Mouse (Mus musculus) lung, adult 2 months (tissue): ENCODE results near the gene Gsto1. TPM values are rescaled to one million over a fixed set of nuclear protein-coding genes. Genes with fewer than 3 reads are reported as not detected.
A peak's percentile ranks its signal among the peaks of the same experiment; 100 is the strongest.

Experiments used
- DNase-seq: peaks from one replicate; pipeline ENCODE4 v3.0.0; 2022
- H3K4me1 ChIP-seq: fragments of 200-500 bp; 2 replicates; pipeline ENCODE4 v1.6.1; 2011; ENCODE audit warnings: low read length; ENCODE audit not compliant: control insufficient read depth, insufficient read depth
- H3K4me3 ChIP-seq: fragments of 200-500 bp; replicated peaks from 2 replicates; pipeline ENCODE3; 2011; ENCODE audit warnings: low read depth, mild to moderate bottlenecking, control low read depth, low read length; ENCODE audit errors: extremely low read depth
- CTCF ChIP-seq: fragments of 200-500 bp; IDR thresholded peaks from 2 replicates; pipeline ENCODE4 v1.5.1; 2011; ENCODE audit warnings: mild to moderate bottlenecking, low read length, control low read depth; ENCODE audit not compliant: insufficient read depth
- POLR2A ChIP-seq: fragments of 200-500 bp; IDR thresholded peaks from 2 replicates; pipeline ENCODE4 v1.6.1; 2011; ENCODE audit warnings: low read depth, mild to moderate bottlenecking, control low read depth, low read length, borderline replicate concordance; ENCODE audit errors: extremely low read depth
- WGBS: fragments of 180-500 bp; shearing (Covaris S2); methylation state at CpG from one replicate; pipeline ENCODE4 v1.1.7; 2018; 5-methylcytosine and 5-hydroxymethylcytosine counted together
- polyA plus RNA-seq: library from polyadenylated mRNA; depleted of rRNA; stranded (reverse); fragments of >200 nt; gene quantifications from 2 replicates; pipeline ENCODE4 v1.2.3, GENCODE M21; 2012

Gsto1 gene
- polyA plus RNA-seq, 1 experiment = 155 TPM

DNA sequence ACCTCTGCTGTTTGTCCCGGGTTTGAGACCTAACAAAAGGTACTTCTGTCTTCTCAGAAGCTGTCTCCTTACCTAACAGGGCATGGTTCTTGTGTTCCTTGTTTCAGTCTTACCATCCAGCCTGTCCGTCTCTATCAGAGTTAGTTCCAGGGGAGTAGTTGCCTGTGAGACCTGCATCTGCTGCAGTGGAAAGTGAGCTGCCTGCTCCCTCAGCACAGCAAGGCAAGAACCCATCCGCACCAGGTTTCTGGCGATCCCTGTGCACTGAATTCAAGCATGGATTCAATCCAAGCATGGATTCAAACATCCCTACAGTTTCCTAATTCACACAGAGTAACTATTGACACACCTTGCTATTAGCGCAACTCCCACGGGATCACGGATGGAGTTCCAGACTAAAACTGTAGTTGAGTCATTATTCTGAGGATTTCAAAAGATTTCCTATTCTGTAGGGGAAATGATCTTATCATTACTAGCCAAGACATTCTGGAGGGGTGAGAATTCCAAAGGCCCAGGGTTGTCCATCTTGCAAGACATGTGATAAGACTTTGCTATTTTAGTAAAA, 15.4 kb downstream of the Gsto1 start:
- 64% methylated on average over 7 of the region's 7 CpGs for WGBS
- DNase-seq = no peak
- no peak for TF ChIP-seq POLR2A
- TF ChIP-seq CTCF = no peak
- Histone ChIP-seq H3K4me3 (no peak overlapping the region), H3K4me1 (no peaks in the 10 kb centered on the region; the same call in 1 of the 2 replicates)

DNA sequence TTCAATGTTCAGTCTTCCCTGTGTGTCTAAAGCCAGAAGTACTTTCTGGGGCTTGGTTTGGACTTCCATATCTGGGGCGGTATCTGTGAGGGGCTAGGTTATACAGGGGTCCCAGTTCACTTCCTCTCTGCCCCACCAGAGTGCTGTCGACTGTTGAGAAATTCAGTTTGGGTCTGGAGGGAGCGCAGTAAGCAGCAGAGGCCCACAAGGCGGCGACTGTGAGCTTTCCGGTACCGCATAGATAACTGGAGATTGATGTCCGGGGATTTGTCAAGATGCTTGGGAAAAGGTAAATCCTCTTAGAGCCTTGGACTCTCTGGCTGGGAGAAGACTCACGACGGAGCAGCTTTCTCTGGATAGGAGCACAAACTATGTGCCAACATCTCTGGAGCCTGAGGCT, 16.7 kb downstream of the Gsto1 start:
- H3K4me3 ChIP-seq = no peak overlapping the region
- no peak for DNase-seq
- WGBS = 33% methylated on average over 10 of the region's 10 CpGs
- no peaks in the 10 kb centered on the region for H3K4me1 ChIP-seq
- TF ChIP-seq CTCF (peak; percentile 35; the same call in 1 of the 2 replicates), POLR2A (no peak)

DNA sequence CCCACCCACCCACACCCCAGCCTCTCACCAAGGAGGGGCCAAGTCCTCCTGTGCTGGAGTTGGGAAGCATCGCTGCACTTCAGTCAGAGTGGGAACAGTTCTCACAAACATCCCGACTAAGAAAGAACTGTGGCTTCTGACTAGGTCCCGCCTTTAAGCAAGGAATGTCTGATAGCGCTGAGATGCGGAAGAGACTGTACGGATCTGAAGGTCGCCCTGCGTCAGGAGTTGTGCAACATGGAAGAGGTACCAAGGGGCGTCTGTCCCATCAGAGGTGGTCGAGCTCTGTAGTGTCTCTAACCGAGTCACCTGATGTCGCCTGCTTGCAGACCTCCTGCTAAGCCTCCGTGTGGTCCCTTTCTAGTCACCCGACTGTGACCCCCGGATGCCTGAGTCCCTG, 21.5 kb downstream of the Gsto1 start:
- DNase-seq = no peak
- Histone ChIP-seq H3K4me3 (no peak overlapping the region), H3K4me1 (no peaks in the 10 kb centered on the region)
- WGBS = 59% methylated on average over 15 of the region's 15 CpGs
- TF ChIP-seq POLR2A (no peak), CTCF (no peak)

DNA sequence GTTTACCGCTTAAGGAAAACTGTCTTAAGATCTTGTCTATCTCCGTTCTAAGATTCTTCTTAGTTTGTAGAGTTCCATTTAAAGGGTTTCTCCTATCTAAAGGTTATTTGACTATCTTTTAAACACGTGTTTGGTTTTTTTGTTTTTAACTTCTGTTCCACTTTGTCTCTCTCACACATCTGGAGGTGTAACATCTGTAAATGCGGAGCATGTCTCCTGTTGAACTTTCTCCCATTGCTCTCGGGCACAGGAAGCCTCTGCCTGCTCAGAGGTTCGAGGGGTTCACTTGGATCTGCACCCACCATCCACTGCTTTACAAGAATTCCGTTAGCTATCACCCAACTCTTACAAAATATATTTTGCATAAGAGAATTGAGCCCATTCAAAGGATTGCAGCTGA, 26.8 kb downstream of the Gsto1 start:
- no peak for DNase-seq
- TF ChIP-seq POLR2A (no peak), CTCF (no peak)
- H3K4me1 ChIP-seq = peaks cover 3% of the 10 kb centered on the region
- WGBS = 68% methylated on average over 7 of the region's 7 CpGs
- no peak overlapping the region for H3K4me3 ChIP-seq

DNA sequence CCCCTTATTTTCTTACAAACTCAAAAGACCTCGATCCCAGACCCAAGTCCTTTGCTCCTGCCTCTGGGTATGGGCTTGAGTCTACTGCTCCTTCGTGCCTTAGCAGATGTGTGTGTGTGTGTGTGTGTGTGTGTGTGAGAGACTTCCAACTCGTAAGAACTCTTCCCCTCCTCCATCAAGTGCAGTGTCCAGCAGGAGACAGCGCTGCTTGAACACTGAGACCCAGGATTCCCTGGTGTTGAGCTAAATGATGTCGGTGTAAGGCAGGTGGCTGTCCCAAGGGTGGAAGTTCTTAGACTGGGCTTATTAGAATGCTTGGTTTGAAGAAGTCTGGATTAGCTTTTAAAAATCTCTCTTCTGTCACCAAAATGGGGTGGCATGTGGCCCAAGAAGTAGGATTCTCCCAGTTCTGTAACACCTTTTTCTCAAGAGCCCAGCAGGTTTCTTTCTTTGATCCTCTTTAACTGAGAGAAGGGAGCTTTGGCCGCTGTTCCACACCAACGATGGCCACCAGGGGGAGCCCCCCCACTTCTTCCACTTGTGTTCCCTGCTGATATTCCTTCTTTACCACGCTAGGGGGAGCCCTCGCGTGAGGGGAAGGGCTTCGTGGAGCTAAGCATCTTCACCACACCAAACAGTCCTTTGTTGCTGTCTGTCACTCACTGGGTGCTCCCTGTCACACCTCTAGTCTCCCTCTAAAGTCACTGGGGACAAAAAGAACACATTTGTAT, 27.5 kb downstream of the Gsto1 start:
- peaks cover 3% of the 10 kb centered on the region for H3K4me1 ChIP-seq
- no peak overlapping the region for H3K4me3 ChIP-seq
- WGBS = 19% methylated on average over 11 of the region's 11 CpGs
- TF ChIP-seq POLR2A (no peak), CTCF (peak; percentile 100)
- DNase-seq = peak; percentile 79

DNA sequence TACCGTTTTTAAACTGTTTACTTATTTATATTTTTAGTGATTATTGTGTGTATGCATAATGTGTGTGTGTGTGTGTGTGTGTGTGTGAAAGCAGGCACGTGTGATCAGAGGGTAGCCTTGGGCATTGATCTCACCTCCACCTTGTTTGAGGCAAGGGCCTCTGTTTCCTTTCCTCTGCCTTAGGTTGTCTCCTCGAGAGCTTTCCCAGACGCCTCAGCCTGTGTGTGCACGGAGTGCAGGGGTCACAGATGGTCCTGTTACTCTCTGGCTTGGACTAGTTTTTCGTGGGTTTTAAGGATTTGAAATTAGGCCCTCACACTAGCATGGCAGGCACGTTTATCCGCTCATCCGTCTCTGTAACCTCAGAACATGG, 28.1 kb downstream of the Gsto1 start:
- 58% methylated on average over 9 of the region's 9 CpGs for WGBS
- Histone ChIP-seq H3K4me1 (peaks cover 3% of the 10 kb centered on the region), H3K4me3 (no peak overlapping the region)
- TF ChIP-seq POLR2A = no peak
- TF ChIP-seq CTCF = no peak
- DNase-seq = no peak

DNA sequence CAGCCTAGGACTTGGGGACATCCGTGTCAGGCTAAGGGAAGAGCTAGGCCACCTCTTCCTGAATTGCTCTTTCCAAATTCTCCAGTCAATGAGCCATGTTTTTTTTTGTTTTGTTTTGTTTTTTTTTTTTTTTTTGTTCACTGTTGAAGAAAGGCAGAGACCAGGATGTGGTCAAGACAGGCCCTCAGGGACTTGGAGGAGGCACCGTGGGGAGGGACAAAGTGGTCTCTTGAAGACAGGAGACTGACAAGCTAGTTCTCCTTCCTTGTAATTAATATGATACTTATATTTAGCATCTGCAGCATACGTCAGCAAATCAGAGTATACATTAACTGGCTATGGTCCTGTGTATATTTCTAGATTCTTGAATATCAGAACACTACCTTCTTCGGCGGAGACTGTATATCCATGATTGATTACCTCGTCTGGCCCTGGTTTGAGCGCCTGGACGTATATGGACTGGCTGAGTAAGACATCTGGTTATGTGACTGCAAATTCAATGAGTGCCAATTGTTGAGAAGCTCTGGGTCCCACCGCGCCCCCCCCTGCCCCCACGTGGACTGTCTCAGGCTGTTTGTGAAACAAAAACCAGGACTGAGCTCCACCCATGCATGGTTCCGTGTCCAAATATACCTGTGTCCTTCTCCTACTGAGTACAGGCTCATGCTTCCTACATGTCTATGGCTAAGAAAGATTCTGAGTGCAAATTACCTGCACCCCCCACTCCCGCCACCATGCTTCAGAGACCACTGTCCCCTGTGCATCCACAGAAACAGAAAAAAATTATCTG, 29.7 kb downstream of the Gsto1 start:
- Histone ChIP-seq H3K4me1 (peaks cover 3% of the 10 kb centered on the region), H3K4me3 (no peak overlapping the region)
- no peak for DNase-seq
- TF ChIP-seq CTCF (no peak), POLR2A (no peak)
- WGBS = 76% methylated on average over 13 of the region's 13 CpGs

DNA sequence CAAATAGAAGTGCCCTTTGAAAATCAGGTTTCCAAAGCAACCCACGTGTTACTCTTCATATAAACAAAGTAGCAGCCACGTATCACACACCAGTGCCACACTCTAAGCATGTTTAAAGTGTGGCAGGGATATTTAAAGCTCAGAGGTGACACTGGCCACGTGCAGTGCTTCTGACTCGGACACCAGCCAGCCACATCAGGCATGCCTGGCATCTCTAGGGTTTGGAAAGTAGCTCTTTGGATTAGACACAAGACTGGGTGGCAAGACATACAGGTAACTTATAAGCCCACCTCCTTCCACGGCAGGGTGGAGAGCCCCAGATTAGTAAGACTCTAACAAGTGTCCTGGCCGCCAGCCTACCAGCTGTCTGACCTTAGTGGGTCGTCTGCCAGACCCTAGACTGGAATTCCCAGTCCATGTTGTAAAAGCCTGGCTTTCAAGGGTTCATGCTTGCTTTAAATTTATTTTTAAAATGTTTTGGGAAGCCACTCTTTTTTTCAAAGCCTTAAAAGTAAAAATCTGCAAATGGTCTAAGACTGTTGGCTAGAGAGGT, 30.5 kb downstream of the Gsto1 start:
- no peak for TF ChIP-seq CTCF
- no peak for TF ChIP-seq POLR2A
- H3K4me1 ChIP-seq = peaks cover 4% of the 10 kb centered on the region
- WGBS = 50% methylated on average over 7 of the region's 7 CpGs
- no peak overlapping the region for H3K4me3 ChIP-seq
- peak; percentile 54 for DNase-seq

DNA sequence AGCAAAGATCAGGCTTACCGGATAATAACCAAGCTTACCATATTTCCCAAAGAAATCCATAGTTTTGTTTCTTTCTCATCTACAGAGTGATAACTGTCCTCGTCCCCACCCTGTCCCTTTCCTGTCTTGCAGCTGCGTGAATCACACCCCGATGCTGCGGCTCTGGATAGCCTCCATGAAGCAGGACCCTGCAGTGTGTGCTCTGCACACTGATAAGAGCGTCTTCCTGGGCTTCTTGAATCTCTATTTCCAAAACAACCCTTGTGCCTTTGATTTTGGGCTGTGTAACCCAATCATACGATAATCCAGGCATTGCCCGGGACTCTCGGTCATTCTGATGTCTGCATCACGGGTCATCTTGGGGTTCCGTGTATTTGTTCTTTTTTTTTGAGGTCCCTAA, 31.1 kb downstream of the Gsto1 start:
- WGBS = 50% methylated on average over 11 of the region's 11 CpGs
- DNase-seq = no peak
- Histone ChIP-seq H3K4me1 (peaks cover 6% of the 10 kb centered on the region), H3K4me3 (no peak overlapping the region)
- TF ChIP-seq POLR2A (no peak), CTCF (no peak)
